Mouse (Mus musculus): ENCODE data around the gene Ahnak. TPM values are rescaled to one million over a fixed set of nuclear protein-coding genes. Genes with fewer than 3 reads are reported as not detected.
"Not testable (repeated sequence)": the region's sequence is repeated elsewhere in the genome, so short reads cannot be mapped to it uniquely, and the experiment has no call there.

Gene Ahnak
- polyA plus RNA-seq, 1 experiment from 2014 or later, result 3.1 TPM

DNA sequence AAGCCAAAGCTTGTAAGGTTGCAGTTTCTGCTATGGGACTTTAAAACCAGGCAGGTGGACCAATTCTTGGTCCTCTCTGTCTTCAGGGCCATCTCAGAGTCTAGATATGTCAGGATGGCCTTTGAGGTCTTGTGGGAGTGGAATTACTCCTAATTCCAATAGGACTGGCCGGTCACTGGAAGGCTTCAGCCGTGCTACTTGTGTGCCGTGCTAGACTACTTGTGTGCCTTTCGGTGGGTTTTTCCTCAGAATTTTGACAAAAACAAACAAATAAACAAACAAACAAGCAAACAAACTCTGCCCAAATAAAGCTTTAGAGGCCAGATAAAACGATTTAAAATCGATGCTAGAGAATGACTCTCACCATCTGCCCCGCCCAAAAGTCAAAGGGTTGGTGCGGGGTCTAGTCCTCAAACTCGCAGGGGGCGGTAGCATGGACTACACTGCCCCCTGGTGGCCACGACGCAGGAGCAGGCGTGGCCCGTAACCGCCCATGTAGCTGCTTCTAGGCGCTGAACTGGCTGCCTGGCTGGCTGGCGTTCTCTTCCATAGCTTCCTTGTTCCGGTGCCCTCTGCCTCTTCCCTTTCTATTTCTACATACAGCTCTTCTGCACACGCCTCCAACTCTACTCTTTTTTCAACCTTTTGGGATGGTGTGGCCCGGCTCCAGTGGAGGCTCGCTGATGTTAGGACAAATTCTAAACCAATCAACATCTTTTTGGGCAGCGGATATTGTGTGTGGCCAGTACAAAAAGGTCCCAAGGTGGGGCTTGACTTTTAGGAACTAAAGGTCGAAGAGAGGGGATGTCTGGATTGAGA is 93.3 kb downstream of the Ahnak start:
- Histone ChIP-seq H3K9ac (ENCODE audit: low read depth, low read length) (no peak overlapping the region), H3K36me3 (ENCODE audit: control insufficient read depth, insufficient read depth) (no peaks in the 10 kb centered on the region)
- 18% methylated on average over 23 of the region's 23 CpGs for WGBS (ENCODE audit: insufficient replicate concordance)

GRCm38 (mm10) chr19:9083010-9083355 is 93.9 kb downstream of the Ahnak start:
- Histone ChIP-seq H3K27me3 (ENCODE audit: control insufficient read depth, insufficient read depth, low read depth, low read length) (no peaks in the 10 kb centered on the region), H3K36me3 (ENCODE audit: control insufficient read depth, insufficient read depth) (no peaks in the 10 kb centered on the region), H3K4me2 (ENCODE audit: low read depth, low read length) (peak overlapping the region; percentile 41; the same call in 1 of the 2 replicates), H3K4me3 (ENCODE audit: low read depth, low read length) (no peak overlapping the region), H3K4me1 (ENCODE audit: control insufficient read depth, low read depth, low read length) (peaks cover 2% of the 10 kb centered on the region; the same call in 1 of the 2 replicates), H3K9ac (ENCODE audit: low read depth, low read length) (no peak overlapping the region), H3K9me3 (replicated peaks; ENCODE audit: control insufficient read depth, low read length) (no peaks in the 10 kb centered on the region), H3K27ac (ENCODE audit: low read length) (no peak overlapping the region)
- ATAC-seq (ENCODE audit: low read depth), result no peak
- 81% methylated on average over 2 of the region's 2 CpGs for WGBS (ENCODE audit: insufficient replicate concordance)

More for the DNA sequence above, 93.3 kb downstream of the Ahnak start:
- no peak overlapping the region for H3K4me3 ChIP-seq (ENCODE audit: low read depth, low read length)
- no peak overlapping the region for H3K27ac ChIP-seq (ENCODE audit: low read length)
- H3K27me3 ChIP-seq (ENCODE audit: control insufficient read depth, insufficient read depth, low read depth, low read length), result no peaks in the 10 kb centered on the region
- H3K9me3 ChIP-seq (replicated peaks; ENCODE audit: control insufficient read depth, low read length), result no peaks in the 10 kb centered on the region
- H3K4me2 ChIP-seq (ENCODE audit: low read depth, low read length), result peak overlapping the region; percentile 41
- peaks cover 2% of the 10 kb centered on the region; the same call in 1 of the 2 replicates for H3K4me1 ChIP-seq (ENCODE audit: control insufficient read depth, low read depth, low read length)
- ATAC-seq (ENCODE audit: low read depth), result peak; percentile 82

DNA sequence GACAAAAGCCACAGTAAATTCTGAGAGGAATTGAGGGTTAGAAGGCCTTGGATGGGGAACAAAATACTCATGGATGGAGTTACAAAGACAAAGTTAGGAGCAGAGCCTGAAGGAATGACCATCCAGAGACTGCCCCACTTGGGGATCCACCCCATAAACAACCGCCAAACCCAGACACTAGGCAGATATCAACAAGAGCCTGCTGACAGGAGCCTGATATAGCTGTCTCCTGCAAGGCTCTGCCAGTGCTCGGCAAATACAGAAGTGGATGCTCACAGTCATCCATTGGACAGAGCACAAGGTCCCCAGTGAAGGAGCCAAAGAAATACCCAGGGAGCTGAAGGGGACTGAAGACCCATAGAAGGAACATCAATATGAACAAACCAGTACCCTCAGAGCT is 94.8 kb downstream of the Ahnak start:
- H3K9me3 ChIP-seq (replicated peaks; ENCODE audit: control insufficient read depth, low read length); H3K27ac ChIP-seq (ENCODE audit: low read length); H3K36me3 ChIP-seq (ENCODE audit: control insufficient read depth, insufficient read depth); H3K9ac ChIP-seq (ENCODE audit: low read depth, low read length); H3K27me3 ChIP-seq (ENCODE audit: control insufficient read depth, insufficient read depth, low read depth, low read length); H3K4me1 ChIP-seq (ENCODE audit: control insufficient read depth, low read depth, low read length); ATAC-seq (ENCODE audit: low read depth); H3K4me2 ChIP-seq (ENCODE audit: low read depth, low read length); H3K4me3 ChIP-seq (ENCODE audit: low read depth, low read length): not testable (repeated sequence)
- 34% methylated on average over 2 of the region's 2 CpGs for WGBS (ENCODE audit: insufficient replicate concordance)

GRCm38 (mm10) chr19:9087821-9088220 is 98.7 kb downstream of the Ahnak start, which contains the start of gene Scgb1a1:
TSS of gene Scgb1a1 (minus strand) at chr19:9087958.
- WGBS (ENCODE audit: insufficient replicate concordance), result 54% methylated on average over 4 of the region's 4 CpGs
- Histone ChIP-seq H3K27me3 (ENCODE audit: control insufficient read depth, insufficient read depth, low read depth, low read length) (no peaks in the 10 kb centered on the region), H3K4me1 (ENCODE audit: control insufficient read depth, low read depth, low read length) (no peaks in the 10 kb centered on the region; the same call in 1 of the 2 replicates), H3K9me3 (replicated peaks; ENCODE audit: control insufficient read depth, low read length) (no peaks in the 10 kb centered on the region), H3K9ac (ENCODE audit: low read depth, low read length) (no peak within 1 kb of the TSS), H3K4me2 (ENCODE audit: low read depth, low read length) (no peak within 1 kb of the TSS), H3K4me3 (ENCODE audit: low read depth, low read length) (no peak within 1 kb of the TSS), H3K27ac (ENCODE audit: low read length) (no peak within 1 kb of the TSS), H3K36me3 (ENCODE audit: control insufficient read depth, insufficient read depth) (no peaks in the 10 kb centered on the region)
- ATAC-seq (ENCODE audit: low read depth), result no peak

DNA sequence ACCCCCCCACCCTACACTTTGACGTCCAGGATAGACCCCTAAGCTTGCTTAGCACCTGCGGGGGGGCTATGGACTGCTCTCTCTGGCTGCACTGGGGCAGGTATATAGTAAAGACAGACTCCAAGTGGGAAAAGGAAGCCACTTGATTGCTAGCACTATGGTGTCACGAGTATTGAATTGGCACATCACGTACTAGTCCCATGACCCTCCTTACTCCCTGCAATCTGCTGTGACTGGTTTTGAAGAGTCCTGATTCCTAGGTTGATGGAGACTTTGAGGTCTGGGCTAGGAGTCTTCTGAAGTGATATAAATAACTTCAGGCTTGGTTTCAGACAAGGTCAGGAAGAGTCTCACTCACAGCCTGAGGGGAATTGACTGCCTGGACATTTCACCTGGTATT is 101.1 kb downstream of the Ahnak start:
- Histone ChIP-seq H3K4me3 (ENCODE audit: low read depth, low read length) (no peak overlapping the region), H3K27me3 (ENCODE audit: control insufficient read depth, insufficient read depth, low read depth, low read length) (no peaks in the 10 kb centered on the region), H3K9me3 (replicated peaks; ENCODE audit: control insufficient read depth, low read length) (no peaks in the 10 kb centered on the region), H3K4me2 (ENCODE audit: low read depth, low read length) (no peak overlapping the region), H3K36me3 (ENCODE audit: control insufficient read depth, insufficient read depth) (no peaks in the 10 kb centered on the region), H3K27ac (ENCODE audit: low read length) (no peak overlapping the region), H3K9ac (ENCODE audit: low read depth, low read length) (no peak overlapping the region), H3K4me1 (ENCODE audit: control insufficient read depth, low read depth, low read length) (no peaks in the 10 kb centered on the region; the same call in 1 of the 2 replicates)
- 45% methylated on average over 4 of the region's 4 CpGs for WGBS (ENCODE audit: insufficient replicate concordance)
- ATAC-seq (ENCODE audit: low read depth), result no peak

GRCm38 (mm10) chr19:9090709-9091108 is 101.6 kb downstream of the Ahnak start:
- Histone ChIP-seq H3K36me3 (ENCODE audit: control insufficient read depth, insufficient read depth) (no peaks in the 10 kb centered on the region), H3K27me3 (ENCODE audit: control insufficient read depth, insufficient read depth, low read depth, low read length) (no peaks in the 10 kb centered on the region), H3K4me2 (ENCODE audit: low read depth, low read length) (no peak overlapping the region), H3K4me1 (ENCODE audit: control insufficient read depth, low read depth, low read length) (no peaks in the 10 kb centered on the region; the same call in 1 of the 2 replicates), H3K9ac (ENCODE audit: low read depth, low read length) (no peak overlapping the region), H3K4me3 (ENCODE audit: low read depth, low read length) (no peak overlapping the region), H3K27ac (ENCODE audit: low read length) (no peak overlapping the region), H3K9me3 (replicated peaks; ENCODE audit: control insufficient read depth, low read length) (no peaks in the 10 kb centered on the region)
- peak; percentile 77 for ATAC-seq (ENCODE audit: low read depth)
- WGBS (ENCODE audit: insufficient replicate concordance), result 52% methylated on average over 2 of the region's 2 CpGs

GRCm38 (mm10) chr19:9095111-9095510 is 106.0 kb downstream of the Ahnak start:
- 48% methylated on average over 5 of the region's 5 CpGs for WGBS (ENCODE audit: insufficient replicate concordance)
- no peak for ATAC-seq (ENCODE audit: low read depth)
- H3K9ac ChIP-seq (ENCODE audit: low read depth, low read length), result no peak overlapping the region

GRCm38 (mm10) chr19:9097441-9097840 is 108.4 kb downstream of the Ahnak start:
- no peak overlapping the region for H3K9ac ChIP-seq (ENCODE audit: low read depth, low read length)
- no peak overlapping the region for H3K4me3 ChIP-seq (ENCODE audit: low read depth, low read length)
- no peak overlapping the region for H3K4me2 ChIP-seq (ENCODE audit: low read depth, low read length)
- no peaks in the 10 kb centered on the region for H3K4me1 ChIP-seq (ENCODE audit: control insufficient read depth, low read depth, low read length)
- 77% methylated on average over 13 of the region's 13 CpGs for WGBS (ENCODE audit: insufficient replicate concordance)
- no peaks in the 10 kb centered on the region for H3K27me3 ChIP-seq (ENCODE audit: control insufficient read depth, insufficient read depth, low read depth, low read length)
- H3K36me3 ChIP-seq (ENCODE audit: control insufficient read depth, insufficient read depth), result no peaks in the 10 kb centered on the region
- no peak for ATAC-seq (ENCODE audit: low read depth)
- no peak overlapping the region for H3K27ac ChIP-seq (ENCODE audit: low read length)
- no peaks in the 10 kb centered on the region for H3K9me3 ChIP-seq (replicated peaks; ENCODE audit: control insufficient read depth, low read length)

More at GRCm38 (mm10) chr19:9095111-9095510, 106.0 kb downstream of the Ahnak start:
- no peaks in the 10 kb centered on the region; the same call in 1 of the 2 replicates for H3K4me1 ChIP-seq (ENCODE audit: control insufficient read depth, low read depth, low read length)
- no peaks in the 10 kb centered on the region for H3K9me3 ChIP-seq (replicated peaks; ENCODE audit: control insufficient read depth, low read length)
- no peak overlapping the region for H3K4me3 ChIP-seq (ENCODE audit: low read depth, low read length)
- no peaks in the 10 kb centered on the region for H3K36me3 ChIP-seq (ENCODE audit: control insufficient read depth, insufficient read depth)
- no peaks in the 10 kb centered on the region for H3K27me3 ChIP-seq (ENCODE audit: control insufficient read depth, insufficient read depth, low read depth, low read length)
- no peak overlapping the region for H3K4me2 ChIP-seq (ENCODE audit: low read depth, low read length)
- H3K27ac ChIP-seq (ENCODE audit: low read length), result no peak overlapping the region

GRCm38 (mm10) chr19:9099751-9100150 is 110.7 kb downstream of the Ahnak start:
- no peaks in the 10 kb centered on the region for H3K9me3 ChIP-seq (replicated peaks; ENCODE audit: control insufficient read depth, low read length)
- no peaks in the 10 kb centered on the region for H3K4me1 ChIP-seq (ENCODE audit: control insufficient read depth, low read depth, low read length)
- no peak overlapping the region for H3K4me3 ChIP-seq (ENCODE audit: low read depth, low read length)
- 75% methylated on average over 8 of the region's 8 CpGs for WGBS (ENCODE audit: insufficient replicate concordance)
- no peaks in the 10 kb centered on the region for H3K27me3 ChIP-seq (ENCODE audit: control insufficient read depth, insufficient read depth, low read depth, low read length)
- H3K9ac ChIP-seq (ENCODE audit: low read depth, low read length), result no peak overlapping the region
- H3K4me2 ChIP-seq (ENCODE audit: low read depth, low read length), result no peak overlapping the region
- H3K36me3 ChIP-seq (ENCODE audit: control insufficient read depth, insufficient read depth), result no peaks in the 10 kb centered on the region
- no peak overlapping the region for H3K27ac ChIP-seq (ENCODE audit: low read length)
- no peak for ATAC-seq (ENCODE audit: low read depth)

Measured in liver, embryonic 16.5 days (tissue).